Mouse (Mus musculus): Measurements from ENCODE around the gene Rexo4.

GRCm38 (mm10) chr2:26915927-26916728 lies 48.1 kb downstream of the Rexo4 start, which contains the start of the genes Surf2 and Surf1:
- TF ChIP-seq TCF3 (IDR thresholded peaks at IDR 0.05; ENCODE audit: insufficient read length, low read depth), result no peak
- peak; percentile 89 for TF ChIP-seq MAX (IDR thresholded peaks at IDR 0.05; ENCODE audit: low read depth)
- peak; percentile 94 for TF ChIP-seq POLR2A (IDR thresholded peaks at IDR 0.05; ENCODE audit: insufficient read length, low read depth)
- TF ChIP-seq MYOG (IDR thresholded peaks at IDR 0.05; ENCODE audit: control insufficient read depth in 1 of 3, insufficient read depth in 1 of 3, insufficient read length in 2 of 3, low read depth in 2 of 3), result no peak
- no peak for TF ChIP-seq TCF12 (IDR thresholded peaks at IDR 0.05; ENCODE audit: insufficient read depth, poor library complexity, severe bottlenecking)
- peak; percentile 72 for TF ChIP-seq POLR2AphosphoS2 (IDR thresholded peaks at IDR 0.05; ENCODE audit: insufficient read length, low read depth)
- no peak for TF ChIP-seq SRF (IDR thresholded peaks at IDR 0.05; ENCODE audit: control insufficient read depth, insufficient read length, low read depth)
- TF ChIP-seq USF1 (IDR thresholded peaks at IDR 0.05; ENCODE audit: low read depth), result peak; percentile 90
- TF ChIP-seq E2F4 (IDR thresholded peaks at IDR 0.05; ENCODE audit: insufficient read depth), result no peak

Data from myocyte (in vitro differentiated cells).